Mouse (Mus musculus) splenic B cell, adult 2 months (primary cell): ENCODE data around the gene Btbd11.
"Not testable (repeated sequence)": the region's sequence is repeated elsewhere in the genome, so short reads cannot be mapped to it uniquely, and the experiment has no call there.

ENCODE experiments used
- DNase-seq: peaks from one replicate; pipeline ENCODE4 v3.0.0-alpha.2; 2011; ENCODE audit warnings: low read depth, low spot score
- H3K27me3 ChIP-seq: 2 replicates; pipeline ENCODE4 v1.6.1; 2012; ENCODE audit warnings: mild to moderate bottlenecking, low read length, moderate library complexity, mixed read lengths; ENCODE audit not compliant: control insufficient read depth, poor library complexity, insufficient read depth, severe bottlenecking
- H3K36me3 ChIP-seq: 2 replicates; pipeline ENCODE4 v1.6.1; 2012; ENCODE audit warnings: mild to moderate bottlenecking, low read length, moderate library complexity, mixed read lengths; ENCODE audit not compliant: control insufficient read depth, poor library complexity, insufficient read depth, severe bottlenecking

Gene Btbd11

GRCm38 (mm10) chr10:85637580-85637979 is 251.0 kb downstream of the Btbd11 start:
- no peak for DNase-seq
- Histone ChIP-seq H3K36me3 (no peaks in the 10 kb centered on the region), H3K27me3 (no peaks in the 10 kb centered on the region)

- no peak for DNase-seq
- no peaks in the 10 kb centered on the region for H3K27me3 ChIP-seq
- no peaks in the 10 kb centered on the region for H3K36me3 ChIP-seq
Observed at GRCm38 (mm10) chr10:85638141-85638540, 251.5 kb downstream of the Btbd11 start.

GRCm38 (mm10) chr10:85639581-85639980 is 253.0 kb downstream of the Btbd11 start:
- H3K36me3 ChIP-seq, result no peaks in the 10 kb centered on the region
- DNase-seq, result no peak
- no peaks in the 10 kb centered on the region for H3K27me3 ChIP-seq

- H3K36me3 ChIP-seq, result no peaks in the 10 kb centered on the region
- DNase-seq, result no peak
- no peaks in the 10 kb centered on the region for H3K27me3 ChIP-seq
Observed at GRCm38 (mm10) chr10:85640408-85640807, 253.8 kb downstream of the Btbd11 start.

- no peak for DNase-seq
- Histone ChIP-seq H3K36me3 (no peaks in the 10 kb centered on the region), H3K27me3 (no peaks in the 10 kb centered on the region)
Observed at GRCm38 (mm10) chr10:85645346-85645745, 258.7 kb downstream of the Btbd11 start.

GRCm38 (mm10) chr10:85651706-85652105 is 265.1 kb downstream of the Btbd11 start:
- DNase-seq, result peak; percentile 51
- no peaks in the 10 kb centered on the region for H3K36me3 ChIP-seq
- H3K27me3 ChIP-seq, result no peaks in the 10 kb centered on the region

GRCm38 (mm10) chr10:85655881-85656280 is 269.3 kb downstream of the Btbd11 start:
- DNase-seq, result no peak
- no peaks in the 10 kb centered on the region for H3K36me3 ChIP-seq
- no peaks in the 10 kb centered on the region for H3K27me3 ChIP-seq

- DNase-seq, result no peak
- Histone ChIP-seq H3K36me3 (no peaks in the 10 kb centered on the region), H3K27me3 (no peaks in the 10 kb centered on the region)
Observed at GRCm38 (mm10) chr10:85657886-85658285, 271.3 kb downstream of the Btbd11 start.

GRCm38 (mm10) chr10:85673512-85673921 is 286.9 kb downstream of the Btbd11 start:
- DNase-seq, result no peak
- H3K36me3 ChIP-seq, result no peaks in the 10 kb centered on the region
- H3K27me3 ChIP-seq, result no peaks in the 10 kb centered on the region

- Histone ChIP-seq H3K36me3 (no peaks in the 10 kb centered on the region), H3K27me3 (no peaks in the 10 kb centered on the region)
- DNase-seq, result peak; percentile 31
Observed at GRCm38 (mm10) chr10:85678635-85679034, 292.0 kb downstream of the Btbd11 start.

- DNase-seq, result no peak
- H3K27me3 ChIP-seq, result no peaks in the 10 kb centered on the region
Observed at GRCm38 (mm10) chr10:85682446-85682845, 295.8 kb downstream of the Btbd11 start.

GRCm38 (mm10) chr10:85694429-85694828 is 307.8 kb downstream of the Btbd11 start:
- not testable (repeated sequence) for H3K27me3 ChIP-seq, H3K36me3 ChIP-seq, DNase-seq

More at GRCm38 (mm10) chr10:85682446-85682845, 295.8 kb downstream of the Btbd11 start:
- H3K36me3 ChIP-seq, result no peaks in the 10 kb centered on the region

- no peak for DNase-seq
- H3K36me3 ChIP-seq, result no peaks in the 10 kb centered on the region
- H3K27me3 ChIP-seq, result no peaks in the 10 kb centered on the region
Observed at GRCm38 (mm10) chr10:85699721-85700120, 313.1 kb downstream of the Btbd11 start.

- not testable (repeated sequence) for H3K27me3 ChIP-seq, DNase-seq, H3K36me3 ChIP-seq
Observed at GRCm38 (mm10) chr10:85709790-85710189, 323.2 kb downstream of the Btbd11 start.
